Mouse (Mus musculus) common myeloid progenitor, adult 5-6 weeks (primary cell): ENCODE measurements around the gene Ppfia2. TPM values are rescaled to one million over a fixed set of nuclear protein-coding genes. Genes with fewer than 3 reads are reported as not detected.
A peak's percentile ranks its signal among the peaks of the same experiment; 100 is the strongest.

Experiments used
- ATAC-seq: replicated peaks from 2 replicates; pipeline ENCODE4 v1.8.0; 2016; ENCODE audit warnings: low read depth, mild to moderate bottlenecking, moderate TSS enrichment, inconsistent platforms; ENCODE audit not compliant: poor library complexity, severe bottlenecking
- total RNA-seq: library from RNA; stranded (forward); fragments of 200-1000, 187-1606 nt; gene quantifications from 2 replicates; pipeline ENCODE4 v1.2.3, GENCODE M21; 2017

Ppfia2 gene
- total RNA-seq, 1 experiment from 2014 or later, result not detected

GRCm38 (mm10) chr10:106896351-106896750, 426.2 kb downstream of the Ppfia2 start:
- no peak for ATAC-seq

GRCm38 (mm10) chr10:106910108-106910507, 440.0 kb downstream of the Ppfia2 start:
- ATAC-seq, result no peak

DNA sequence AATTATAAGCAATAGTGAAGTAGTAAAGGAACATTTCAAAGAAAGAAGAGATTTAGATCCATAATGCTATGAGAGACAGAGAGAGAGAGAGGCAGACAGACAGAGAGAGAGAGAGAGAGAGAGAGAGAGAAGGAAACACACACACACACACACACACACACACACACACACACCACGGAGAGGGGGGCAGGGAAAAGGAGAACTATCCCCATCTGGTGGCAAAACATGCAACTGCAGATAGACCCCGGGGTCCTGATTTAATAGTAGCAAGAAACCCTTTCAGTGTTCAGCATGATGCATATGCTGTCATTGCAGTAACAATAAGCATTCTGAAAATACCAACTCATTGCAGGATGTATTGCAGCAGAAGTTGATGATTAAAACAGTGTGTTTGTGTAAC, 442.9 kb downstream of the Ppfia2 start:
- ATAC-seq, result no peak

DNA sequence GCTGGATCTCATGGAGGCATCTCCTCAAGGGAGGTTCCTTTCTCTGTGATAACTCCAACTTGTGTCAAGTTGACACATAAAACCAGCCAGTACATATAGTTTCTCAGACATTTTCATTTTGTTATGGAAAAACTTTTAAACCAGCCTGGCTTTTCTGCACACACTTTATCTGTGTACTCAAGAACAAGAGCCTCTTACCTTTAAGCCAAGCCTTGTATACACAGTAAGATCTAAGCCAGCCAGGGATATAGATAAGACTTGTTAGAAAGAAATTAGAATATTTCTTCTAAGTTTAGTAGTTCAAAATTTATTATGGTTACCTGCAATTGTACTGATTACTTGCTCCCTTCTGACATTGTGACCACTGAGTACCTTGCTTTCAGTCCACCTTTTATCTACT, 444.1 kb downstream of the Ppfia2 start:
- ATAC-seq, result no peak

GRCm38 (mm10) chr10:106914822-106915221, 444.7 kb downstream of the Ppfia2 start:
- no peak for ATAC-seq

- ATAC-seq, result no peak
Measured at GRCm38 (mm10) chr10:106924334-106924733, 454.2 kb downstream of the Ppfia2 start.

- ATAC-seq, result no peak
Measured at GRCm38 (mm10) chr10:106924798-106925197, 454.7 kb downstream of the Ppfia2 start.

DNA sequence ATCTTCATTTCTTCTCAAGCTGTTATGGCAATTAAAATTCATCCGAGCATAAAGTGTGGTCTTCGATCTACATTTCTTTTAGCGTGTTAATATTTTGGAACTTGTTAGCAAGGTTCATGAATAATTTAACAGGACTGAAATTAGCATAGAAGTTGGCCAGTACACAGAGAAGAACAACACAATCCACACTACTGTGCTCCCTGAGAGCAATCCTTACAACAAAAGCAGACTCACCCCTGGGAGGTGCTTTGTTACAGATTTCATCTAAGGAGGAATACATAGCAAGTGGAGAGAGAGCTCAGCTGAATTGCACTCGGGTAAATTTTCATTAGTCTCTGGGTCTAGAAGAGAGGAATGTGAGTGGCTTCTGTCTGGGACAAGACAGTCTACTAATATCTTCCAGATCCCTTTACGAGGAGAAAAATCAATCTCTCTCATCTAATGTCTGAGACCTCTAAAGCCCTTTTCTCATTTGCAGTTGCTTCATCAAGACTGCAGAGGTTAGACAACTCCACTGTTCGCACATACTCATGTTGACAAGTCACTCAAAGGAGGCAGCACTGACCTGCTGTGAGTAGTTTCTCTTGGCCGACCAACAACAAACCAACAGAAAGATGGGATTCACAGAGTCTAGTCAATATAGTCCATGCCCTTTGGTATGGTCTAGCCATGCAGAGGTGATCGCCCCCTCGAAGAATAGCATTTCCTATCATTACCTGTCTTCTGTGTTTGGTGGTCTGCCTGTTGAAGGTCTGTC, 458.6 kb downstream of the Ppfia2 start:
- no peak for ATAC-seq

GRCm38 (mm10) chr10:106932571-106933073, 462.5 kb downstream of the Ppfia2 start:
- peak; percentile 80 for ATAC-seq

GRCm38 (mm10) chr10:106936996-106937395, 466.9 kb downstream of the Ppfia2 start:
- ATAC-seq, result no peak

DNA sequence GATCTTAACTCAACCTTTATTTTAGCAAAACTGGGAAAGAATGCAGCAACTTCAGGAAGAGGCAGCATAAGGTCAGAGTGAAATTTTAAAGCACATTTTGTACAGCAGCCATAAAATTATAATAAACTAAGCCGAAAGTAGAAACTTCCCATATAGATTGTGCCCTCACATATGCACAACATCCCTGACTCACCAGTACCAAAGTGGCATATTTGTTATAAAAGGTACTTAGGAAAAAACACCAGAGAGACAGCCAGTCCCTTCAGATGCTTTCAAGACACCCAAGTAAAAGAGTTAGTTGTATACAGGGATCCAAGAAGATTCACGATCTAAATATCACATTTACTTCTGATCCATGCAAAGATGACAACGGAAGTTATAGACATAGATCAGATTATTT, 468.7 kb downstream of the Ppfia2 start:
- no peak for ATAC-seq

DNA sequence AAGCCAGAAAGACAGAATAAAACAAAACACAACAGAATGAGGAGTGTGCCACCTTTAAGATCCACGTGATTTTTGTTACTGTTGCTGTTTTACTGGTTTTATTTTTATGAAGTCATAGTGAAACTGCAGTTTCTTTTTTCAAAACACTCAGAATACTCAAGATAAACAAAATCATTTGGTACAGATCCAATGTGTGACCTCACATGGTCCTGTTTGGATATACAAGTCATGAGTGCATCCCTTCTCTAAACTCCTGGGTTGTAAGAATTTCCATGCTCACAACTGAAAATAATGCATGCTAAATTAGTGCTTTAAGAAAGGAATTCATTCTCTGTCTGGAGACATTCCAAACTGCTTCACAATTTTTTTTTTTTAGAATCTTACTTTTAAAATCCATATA, 469.3 kb downstream of the Ppfia2 start:
- ATAC-seq, result no peak

DNA sequence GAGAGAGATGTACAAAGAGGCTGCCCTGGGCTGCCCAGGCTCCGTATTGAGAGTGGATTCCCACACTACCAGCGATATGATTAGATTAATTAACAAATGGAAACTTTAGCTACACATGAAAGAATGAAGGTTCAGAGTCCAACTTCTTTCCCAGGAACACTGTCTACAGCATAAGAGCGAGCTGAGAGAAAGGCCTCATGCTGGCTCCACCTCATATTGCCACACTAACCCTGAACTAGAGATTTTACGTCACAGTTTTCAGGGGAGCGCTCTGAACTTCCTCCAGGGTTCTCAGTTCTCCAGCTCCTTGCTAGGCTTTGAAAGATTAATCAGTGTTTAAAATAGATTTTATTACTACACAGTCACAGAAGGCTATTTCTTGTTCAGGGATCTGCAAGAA, 471.2 kb downstream of the Ppfia2 start:
- no peak for ATAC-seq

GRCm38 (mm10) chr10:106959026-106959425, 488.9 kb downstream of the Ppfia2 start:
- no peak for ATAC-seq

GRCm38 (mm10) chr10:106975193-106976141, 505.3 kb downstream of the Ppfia2 start:
- ATAC-seq, result no peak
